Mouse (Mus musculus) cerebellum, adult 8-10 months (tissue): ENCODE data around the gene Hspb11.
A peak's percentile ranks its signal among the peaks of the same experiment; 100 is the strongest.

Experiments
- DNase-seq: peaks from one replicate; pipeline ENCODE4 v3.0.0; 2022

Hspb11 gene

DNA sequence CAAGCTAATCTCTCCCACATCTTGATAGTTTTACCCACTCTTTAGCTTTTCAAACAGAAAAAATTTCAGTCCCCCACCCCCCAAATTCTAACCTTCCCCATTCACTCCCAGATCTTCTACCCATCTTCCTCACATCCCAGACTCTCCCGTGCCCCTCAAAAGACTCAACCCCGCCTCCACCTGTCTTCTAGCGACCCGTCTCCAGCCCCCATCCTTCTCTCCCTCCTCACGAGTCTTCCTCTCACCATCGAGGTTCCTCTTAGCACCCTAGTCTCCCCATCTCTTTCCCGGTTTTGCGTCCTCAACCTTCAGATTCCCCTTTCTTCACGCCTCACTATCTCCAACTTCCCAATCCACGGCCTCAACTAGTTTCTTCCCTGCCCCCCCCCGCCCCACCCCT is 871 bp upstream of the Hspb11 start:
- peak; percentile 19 for DNase-seq

DNA sequence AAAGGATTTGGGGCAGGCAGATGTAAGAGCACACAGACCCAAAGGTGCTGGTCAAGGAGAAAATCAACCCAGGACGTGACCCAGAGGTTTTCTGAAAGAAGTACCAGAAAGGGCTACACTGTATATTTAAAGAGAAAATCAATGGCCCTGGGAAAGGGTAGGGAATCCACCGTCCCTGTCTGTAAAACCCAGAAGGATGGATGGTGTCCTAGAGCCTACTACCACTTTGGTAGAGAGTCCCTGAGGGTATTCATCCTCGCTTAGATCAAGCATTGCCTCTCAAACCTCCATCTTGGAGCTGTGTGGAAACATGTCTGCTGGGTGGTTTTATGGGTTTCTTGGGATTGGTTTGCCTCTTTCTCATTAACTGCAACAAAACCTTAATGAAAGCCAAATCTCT is 1.0 kb downstream of the Hspb11 start:
- no peak for DNase-seq

DNA sequence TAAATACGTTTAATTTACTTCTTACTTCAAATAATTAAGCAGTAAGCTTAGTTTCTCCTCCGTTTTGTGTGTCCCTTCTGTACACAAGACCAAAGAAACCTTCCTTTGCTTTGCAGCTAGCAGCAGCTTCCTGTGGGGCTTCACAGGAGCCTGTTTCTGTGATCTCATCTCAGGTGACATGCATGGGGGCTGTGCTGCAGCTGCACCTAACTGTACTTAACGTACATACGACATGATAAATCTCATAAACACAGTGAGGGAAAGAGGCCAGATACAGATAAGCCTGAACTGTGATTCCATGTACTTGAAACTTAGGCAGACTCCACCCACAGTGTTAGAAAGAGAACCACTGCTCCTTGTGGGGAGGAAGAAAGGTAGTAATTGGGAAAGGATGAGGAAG is 6.6 kb downstream of the Hspb11 start:
- DNase-seq = no peak

DNA sequence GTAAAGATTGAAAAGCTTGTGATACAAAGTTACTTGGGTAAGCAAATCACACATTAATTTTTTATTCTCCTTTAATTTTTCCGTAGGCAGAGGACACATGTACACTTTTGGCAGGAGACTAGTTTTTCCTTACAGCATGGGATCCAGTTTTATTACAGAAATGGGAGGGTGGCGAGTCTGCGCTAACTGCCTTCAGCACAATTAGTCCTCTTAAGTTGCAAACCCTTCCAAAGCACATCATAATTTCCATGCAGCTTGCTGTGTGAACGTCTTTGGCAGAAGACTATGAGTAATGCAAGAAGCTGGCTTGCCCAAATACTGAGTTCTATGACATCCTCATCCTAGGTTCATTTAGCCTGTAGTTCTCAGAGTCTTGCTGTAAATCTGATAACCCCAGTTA is 20.3 kb downstream of the Hspb11 start:
- no peak for DNase-seq

DNA sequence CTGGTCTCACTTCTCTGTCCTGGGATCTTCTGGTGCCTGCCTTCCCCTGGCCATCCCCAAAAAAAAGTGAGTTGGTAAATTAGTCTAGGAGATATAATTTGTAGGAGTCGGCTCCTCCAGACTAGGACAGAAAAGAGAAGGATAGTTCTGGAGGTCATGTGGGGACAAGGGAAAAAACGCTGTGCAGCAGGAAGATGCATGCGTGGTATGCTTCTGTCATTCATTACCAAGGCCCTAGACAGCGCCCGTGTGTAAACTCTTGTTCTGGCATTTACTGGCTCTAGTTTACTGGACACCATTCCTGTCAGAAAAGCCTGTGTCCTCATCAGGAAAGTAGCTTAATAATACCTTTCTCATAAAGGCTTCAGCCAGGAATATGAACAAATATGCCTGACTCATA is 21.1 kb downstream of the Hspb11 start:
- no peak for DNase-seq

DNA sequence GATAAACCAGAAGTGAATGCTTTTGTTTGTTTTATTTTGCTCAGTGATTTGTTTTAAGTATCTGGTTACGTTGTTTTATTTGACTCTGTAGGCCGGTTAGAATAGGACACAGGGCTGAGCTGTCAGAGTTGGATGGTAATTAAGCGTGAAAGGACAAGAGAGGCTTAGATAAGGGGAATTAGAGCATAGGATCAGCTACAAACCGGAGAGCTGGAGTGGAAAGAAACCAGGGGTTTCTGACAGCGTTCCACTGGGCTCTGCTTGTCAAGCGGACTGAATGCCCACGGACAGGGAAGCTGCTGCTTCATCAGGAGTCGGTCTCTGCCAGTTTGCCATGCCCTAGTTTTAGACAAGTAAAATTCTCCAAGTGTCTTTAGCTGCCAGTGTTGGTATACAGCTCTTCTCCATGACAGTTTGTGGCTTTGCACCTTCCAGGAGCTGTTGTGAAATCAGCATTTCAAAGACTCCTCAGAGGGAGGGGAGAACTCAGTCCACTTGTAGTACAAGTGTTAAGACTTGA is 24.9 kb downstream of the Hspb11 start:
- DNase-seq = no peak

DNA sequence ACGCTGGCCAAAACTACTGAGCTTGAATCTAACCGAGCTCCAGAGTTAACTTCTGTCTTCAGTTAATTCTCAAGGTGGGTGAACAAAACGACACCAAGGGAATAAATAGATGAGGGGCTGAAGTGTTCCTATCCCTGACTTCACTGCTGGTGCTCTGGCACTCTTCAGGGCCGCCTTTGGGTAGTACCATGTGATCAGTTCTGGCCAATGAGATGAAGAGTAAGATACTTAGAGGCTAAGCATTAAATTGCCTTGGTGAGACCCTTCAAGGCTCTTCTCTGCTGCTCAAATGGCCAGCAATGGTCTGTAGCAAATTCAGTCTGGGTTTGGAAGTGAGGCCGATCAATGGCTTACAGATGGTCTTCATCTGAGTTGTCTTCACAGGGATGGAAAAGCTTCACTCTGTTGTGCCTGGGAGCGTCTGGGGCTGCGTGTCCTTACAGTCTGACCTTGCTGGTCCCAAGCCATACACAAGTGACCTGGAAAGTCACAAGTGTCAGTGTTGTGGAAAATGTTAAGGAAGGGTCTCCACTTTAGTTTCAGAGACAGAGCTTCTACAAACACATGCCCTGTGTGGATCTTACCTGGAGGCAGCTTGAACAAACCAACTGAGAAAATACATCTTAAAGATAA is 27.6 kb downstream of the Hspb11 start:
- DNase-seq = no peak

DNA sequence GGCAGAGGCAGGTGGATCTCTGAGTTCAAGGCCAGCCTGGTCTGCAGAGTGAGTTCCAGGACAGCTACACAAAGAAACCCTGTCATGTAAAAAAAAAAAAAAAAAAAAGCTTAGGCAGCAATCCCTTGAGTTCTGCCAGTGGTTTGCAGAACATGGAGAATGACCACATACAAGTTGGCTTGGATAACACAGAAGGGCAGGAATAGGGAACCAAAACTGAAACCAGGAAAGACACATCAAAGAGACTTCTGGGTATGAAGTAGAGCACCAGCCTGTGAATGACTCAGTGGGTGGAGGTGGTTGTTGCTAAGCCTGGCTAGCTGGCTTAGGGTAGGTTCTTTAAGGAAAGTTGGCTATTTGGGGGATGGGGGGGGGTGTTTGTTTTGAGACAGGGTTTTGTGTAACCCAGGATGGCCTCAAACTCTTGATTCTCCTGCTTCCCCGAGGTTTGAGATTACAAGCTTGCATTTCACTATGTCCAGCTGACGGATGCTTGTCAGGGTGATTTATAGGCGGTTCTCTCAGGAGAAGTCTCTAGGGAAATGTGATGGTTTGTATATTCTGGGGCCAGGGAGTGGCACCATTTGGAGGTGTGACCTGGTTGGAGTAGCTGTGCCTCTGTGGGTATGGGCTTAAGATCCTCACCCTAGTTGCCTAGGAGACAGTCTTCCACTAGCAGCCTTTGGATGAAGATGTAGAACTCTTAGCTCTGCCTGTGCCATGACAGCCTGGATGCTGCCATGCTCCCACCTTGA is 32.2 kb downstream of the Hspb11 start:
- DNase-seq = no peak

DNA sequence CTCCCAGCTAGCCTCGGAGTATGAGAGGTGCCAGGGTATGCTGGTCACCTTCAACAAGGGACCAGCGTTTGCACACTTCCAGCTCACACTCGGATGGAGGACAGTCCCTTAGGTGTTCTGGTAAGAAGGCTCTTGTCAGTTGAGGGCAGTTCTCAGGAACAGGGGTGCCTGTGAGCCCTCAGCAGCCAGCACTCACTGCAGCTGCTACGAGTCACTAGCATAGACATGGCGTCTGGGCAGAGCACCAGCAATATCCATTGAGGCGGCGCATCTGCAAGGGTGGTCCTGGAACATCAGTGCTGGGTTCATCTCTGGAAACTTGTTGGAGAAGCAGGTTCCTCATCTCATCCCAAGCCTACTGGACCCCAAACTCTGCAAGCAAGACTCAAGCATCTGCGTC is 33.0 kb downstream of the Hspb11 start:
- DNase-seq = no peak

DNA sequence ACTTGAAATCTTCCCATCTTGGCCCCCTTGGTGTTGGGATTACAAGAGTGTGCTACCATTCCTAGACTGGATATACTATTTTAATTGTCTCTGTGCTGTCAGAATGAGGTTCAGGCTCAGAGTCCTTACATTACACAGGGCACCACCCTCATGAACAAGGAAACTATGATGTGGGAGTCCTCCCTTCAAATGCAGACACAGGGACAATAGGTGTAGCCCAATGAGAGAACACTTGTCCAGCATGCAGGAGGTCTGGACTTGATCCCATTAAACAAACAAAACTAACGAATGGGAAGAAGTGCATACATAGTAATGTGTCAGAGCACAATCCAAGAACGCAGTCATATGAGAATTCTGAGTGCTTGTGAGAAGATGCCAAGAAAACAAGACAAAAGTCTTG is 34.1 kb downstream of the Hspb11 start:
- DNase-seq = no peak

DNA sequence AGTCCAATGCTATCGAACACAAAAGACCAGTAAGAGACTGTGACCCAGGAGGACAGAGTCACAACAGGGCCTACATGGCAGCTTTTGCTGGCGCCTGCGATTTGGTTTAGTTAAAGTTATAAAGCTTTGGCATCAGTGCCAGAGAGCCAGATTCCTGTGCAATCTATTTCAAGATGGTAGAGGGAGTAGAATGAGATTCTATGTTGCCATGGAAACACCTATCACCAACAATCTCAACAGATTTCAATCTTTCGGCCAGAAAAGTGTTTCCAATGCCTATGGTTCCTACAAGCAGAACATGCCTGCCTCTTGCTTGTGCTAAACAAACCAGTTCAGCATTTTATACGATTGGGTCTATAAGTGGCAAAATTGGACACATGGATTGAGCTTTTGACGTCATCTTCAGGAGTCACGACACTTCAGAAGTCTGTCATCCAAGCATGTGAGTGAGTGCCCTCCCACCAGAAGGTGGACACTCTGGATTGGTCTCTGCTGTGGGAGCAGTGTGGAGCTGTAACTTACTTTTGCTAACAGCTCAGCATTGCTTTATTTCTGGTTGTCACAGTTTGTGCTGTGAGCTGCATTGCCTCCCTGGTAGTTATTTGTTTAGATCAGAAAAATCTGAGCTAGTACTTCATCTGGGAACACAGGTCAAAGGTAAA is 38.3 kb downstream of the Hspb11 start:
- no peak for DNase-seq

DNA sequence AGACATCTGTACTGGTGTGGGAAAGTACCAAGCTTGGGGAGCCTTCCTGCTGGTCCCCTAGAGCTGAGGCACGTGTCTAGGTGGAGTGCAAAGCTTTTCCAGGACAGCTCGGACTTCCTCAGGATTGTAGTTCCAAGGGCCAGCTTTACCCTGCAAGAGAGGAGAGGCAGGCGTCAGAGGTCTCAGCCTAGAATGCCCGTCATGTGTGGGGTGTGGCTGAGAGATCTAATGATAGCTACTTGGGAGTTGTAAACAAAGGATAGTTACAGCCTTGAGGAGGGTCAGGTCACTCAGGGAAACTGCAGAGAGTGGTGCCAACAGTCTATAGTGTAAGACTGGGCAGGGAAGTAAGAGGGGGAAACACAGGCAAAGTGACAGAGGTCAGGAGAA is 38.9 kb downstream of the Hspb11 start:
- DNase-seq = no peak

DNA sequence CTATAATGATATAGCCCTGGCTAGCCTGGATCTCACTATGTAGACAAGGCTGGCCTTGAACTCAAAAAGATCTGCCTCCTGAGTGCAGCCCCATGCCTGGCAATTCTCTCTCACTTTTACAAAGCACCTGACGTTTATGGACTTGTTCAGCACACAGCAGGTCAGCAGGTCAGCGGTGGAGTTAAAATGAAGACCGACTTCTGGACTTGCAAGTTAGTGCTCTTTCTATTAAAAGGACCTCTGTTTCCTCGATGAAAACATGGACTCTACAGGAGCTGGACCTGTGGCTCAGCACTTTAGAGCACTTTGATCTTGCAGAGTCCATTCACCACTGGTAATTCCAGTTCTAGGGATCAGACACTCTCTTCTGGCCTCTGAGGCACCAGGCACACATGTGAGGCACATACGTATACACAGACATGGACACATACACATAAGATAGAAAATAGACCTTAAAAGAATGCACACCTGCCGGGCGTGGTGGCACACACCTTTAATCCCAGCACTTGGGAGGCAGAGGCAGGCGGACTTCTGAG is 44.7 kb downstream of the Hspb11 start:
- DNase-seq = no peak

DNA sequence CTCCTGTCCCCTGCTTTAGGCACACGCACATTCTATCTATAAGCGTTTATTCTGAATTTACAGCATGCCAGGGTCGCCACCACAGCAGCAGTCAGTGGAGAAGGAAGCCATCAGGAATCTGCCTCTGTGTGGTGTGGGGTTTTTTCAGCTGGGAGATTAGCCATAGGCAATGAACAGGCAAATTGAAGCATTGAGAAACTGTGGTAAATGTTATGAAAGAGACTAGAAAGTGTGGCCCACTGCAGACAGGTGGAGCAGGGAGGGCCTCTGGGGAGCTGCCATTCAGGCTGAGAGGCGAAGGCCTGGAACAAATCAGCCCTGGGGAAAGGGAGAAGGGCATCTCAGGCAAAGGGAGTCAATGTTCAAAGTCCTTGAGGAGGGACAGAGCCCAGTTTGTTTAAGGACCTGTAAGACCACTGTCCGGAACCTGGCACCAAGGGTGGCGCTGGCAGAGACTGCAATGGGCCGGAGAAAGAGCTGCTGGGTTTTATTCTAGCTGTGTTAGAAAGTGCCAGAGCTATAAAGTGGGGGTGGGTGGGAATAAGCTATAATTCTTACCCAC is 46.5 kb downstream of the Hspb11 start:
- no peak for DNase-seq

DNA sequence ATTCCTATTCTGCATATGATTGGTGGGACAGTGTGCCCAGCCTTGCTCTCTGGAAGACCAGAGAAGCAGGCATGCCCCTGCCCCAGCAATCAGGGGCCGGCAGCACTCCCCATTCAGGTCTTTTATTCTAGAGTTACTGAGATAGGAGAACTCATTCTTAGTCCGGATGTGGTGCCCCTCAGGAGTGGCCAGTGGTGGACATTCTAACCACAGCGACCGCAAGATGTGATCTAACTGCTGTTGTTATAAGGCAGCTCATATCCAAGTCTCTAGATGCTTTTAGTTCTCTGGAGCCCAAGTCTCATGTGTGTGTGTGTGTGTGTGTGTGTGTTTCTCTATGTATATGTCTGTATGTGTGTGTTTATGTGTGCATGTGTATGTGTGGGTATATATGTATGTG is 47.0 kb downstream of the Hspb11 start:
- no peak for DNase-seq

DNA sequence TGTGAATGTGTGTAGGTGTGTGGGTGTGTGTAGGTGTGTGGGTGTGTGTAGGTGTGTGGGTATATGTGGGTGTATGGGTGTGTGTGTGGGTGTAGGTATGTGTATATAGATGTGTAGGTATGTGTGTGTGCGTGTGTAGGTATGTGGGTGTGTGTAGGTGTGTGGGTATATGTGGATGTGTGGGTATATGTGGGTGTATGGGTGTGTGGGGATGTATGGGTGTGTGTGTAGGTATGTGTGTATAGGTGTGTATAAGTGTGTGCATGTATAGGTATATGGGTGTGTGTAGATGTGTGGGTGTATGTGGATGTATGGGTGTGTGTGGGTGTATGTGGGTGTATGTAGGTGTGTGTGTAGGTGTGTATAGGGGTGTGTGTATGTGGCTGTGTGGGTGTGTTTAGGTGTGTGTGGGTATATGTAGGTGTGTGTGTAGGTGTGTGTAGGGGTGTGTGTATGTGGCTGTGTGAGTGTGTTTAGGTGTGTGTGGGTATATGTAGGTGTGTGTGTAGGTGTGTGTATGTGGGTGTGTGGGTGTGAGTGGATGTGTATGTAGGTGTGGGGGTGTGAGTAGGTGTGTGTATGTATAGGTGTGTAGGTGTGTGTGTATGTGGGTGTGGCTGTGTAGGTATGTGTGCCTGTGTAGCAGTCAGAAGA is 47.6 kb downstream of the Hspb11 start:
- no peak for DNase-seq

DNA sequence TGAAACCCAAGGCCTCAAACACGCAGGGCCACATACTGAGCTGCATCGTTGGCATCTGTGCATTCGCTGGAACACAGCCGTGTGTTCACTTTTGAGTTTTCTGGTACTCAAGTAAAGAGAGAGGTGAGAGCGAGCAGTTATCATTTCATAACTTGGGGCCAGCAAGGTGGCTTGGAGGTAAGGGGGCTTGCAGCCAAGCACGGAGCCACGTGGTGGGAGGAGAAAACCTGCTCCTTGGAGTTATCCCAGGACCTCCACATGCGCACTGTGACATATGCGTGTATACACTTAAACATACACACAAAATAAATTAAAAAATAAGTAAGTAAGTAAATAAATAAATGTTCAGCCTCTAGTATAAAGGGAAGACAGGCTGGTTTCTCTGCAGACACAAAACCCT is 48.8 kb downstream of the Hspb11 start:
- no peak for DNase-seq

DNA sequence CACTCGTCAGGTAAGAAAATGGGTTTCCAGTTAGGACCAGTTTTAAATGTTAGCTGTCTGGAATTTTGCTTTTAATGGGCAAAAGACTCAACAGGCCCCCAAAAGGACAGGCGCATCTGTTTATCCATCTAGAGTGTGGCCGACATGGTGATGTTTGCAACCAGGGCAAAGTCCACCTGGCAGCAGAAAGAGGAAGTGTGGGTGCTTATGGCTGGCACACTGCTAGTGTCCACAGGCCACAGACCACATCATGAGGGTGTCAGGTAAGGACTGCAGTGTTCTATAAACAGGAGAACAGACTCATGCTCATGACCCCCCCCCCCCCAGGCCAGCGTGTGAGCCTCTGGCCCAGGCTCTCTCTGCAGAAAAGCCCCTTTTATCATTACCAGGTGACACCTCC is 49.4 kb downstream of the Hspb11 start:
- DNase-seq = no peak

DNA sequence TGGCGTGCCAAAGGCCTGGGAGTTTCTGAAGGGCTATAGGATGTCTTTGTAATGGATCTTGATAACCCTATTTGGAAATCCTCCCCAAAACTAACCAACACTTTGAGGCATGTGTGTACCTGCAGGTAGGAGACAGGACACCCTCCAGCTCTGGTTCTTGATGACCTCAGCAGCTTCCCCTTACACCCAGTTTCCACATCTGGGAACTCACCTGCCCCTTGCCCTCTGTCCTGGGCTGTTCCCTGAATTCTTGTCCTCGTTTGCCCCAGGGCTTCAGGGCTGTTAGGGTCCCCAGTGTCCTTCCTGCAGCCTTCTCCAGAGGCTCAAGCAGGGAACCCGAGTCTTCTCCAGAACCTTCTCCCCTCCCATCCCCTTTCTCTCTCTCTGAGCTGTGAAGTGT is 50.1 kb downstream of the Hspb11 start:
- no peak for DNase-seq

DNA sequence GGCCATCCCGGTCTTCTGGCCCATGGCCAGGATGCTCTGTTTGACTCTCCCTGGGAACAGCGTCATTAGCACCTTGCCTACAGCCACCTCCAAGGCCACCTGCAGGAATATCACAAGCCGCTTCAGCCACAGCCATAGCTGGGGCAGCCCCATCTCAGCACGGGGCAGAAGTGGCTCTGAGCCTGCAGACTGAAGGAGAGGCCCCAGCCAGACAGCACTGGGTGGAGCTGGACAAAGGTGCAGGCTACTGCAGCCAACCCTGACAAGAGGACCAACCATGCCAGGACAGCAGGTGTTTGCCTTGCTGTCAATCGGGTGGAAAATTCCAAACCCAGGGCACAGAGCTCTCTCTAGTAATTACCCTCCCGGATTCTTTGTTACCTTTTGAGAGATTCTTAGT is 53.6 kb downstream of the Hspb11 start, which contains the start of gene Dio1:
Gene Dio1, minus strand, starts transcription at position 204 of the 400 bp plus-strand sequence.
- DNase-seq = peak; percentile 67

DNA sequence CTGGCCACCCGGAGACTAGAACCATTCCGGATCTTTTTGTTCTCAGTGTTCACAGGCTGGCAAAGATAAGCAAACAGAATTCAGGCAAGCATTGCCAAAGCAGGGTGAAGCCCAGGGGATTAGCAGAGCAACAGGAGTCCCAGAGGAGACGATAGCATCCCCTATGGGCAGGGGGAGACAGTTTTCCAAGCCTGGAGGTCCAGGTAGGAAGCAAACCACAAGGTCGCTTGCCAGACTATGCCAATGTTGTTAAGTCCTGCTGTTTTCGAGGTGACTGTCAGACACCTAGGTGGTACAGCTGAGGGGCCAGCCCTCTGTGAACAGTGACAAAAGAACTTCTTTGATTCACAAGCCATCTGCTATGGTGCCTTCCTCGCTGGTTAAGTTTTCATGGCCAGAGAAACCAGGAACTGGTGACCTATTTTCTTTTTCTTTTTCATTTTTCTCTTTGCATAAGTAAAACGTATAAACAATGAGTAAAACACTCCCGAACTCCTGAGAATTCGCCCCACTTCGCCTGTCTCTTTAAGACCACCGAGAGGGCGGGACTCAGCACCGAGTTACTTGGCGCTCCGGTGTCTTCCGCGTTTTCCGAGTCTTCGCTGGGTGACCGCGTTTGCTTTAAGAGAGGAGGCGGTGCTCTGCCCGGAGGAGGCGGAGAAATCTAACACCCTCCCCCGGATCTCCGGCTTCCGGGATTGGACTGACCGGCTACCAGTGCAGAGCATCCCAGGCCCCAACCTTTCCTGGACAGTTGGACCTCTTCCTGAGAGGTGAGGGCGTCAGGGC is 60.5 kb downstream of the Hspb11 start, which contains the start of gene Yipf1:
Gene Yipf1, plus strand, starts transcription at position 674 of the 789 bp plus-strand sequence.
- DNase-seq = peak; percentile 86

DNA sequence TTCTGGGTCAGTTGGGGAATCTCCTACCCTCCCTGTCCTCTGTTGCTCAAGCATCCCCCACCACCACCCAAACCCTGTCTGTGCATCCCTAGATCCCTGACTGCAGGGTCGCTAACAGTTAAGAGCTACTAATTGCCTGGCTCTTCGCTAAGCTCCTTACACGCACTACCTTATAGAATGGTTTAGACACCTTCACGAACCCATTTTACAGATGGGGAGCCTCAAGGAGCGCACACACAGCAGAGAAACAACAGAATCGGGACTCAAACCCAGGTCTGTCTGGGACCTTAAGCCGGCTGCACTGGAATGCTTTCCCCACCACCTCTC is 61.0 kb downstream of the Hspb11 start:
- DNase-seq = no peak
